Mouse (Mus musculus) monocyte, adult 2 months (primary cell): Measurements from ENCODE around the gene Gm10436.
"Not testable (repeated sequence)": the region's sequence is repeated elsewhere in the genome, so short reads cannot be mapped to it uniquely, and the experiment has no call there.

Source experiments
- DNase-seq, 2 experiments: peaks; one replicate each; pipeline ENCODE4 v3.0.0; 2022; ENCODE audit warnings: low spot score in 2 of 2, low read depth in 1 of 2

Gm10436 gene

GRCm38 (mm10) chr12:88182008-88182407, at the start of gene Gm10436:
Gene Gm10436 (minus strand): TSS chr12:88182108.
- DNase-seq, result not testable (repeated sequence)

GRCm38 (mm10) chr12:88219445-88219844, 37.5 kb upstream of the Gm10436 start:
- no peak for DNase-seq

GRCm38 (mm10) chr12:88218059-88218458, 36.2 kb upstream of the Gm10436 start:
- not testable (repeated sequence) for DNase-seq

GRCm38 (mm10) chr12:88214641-88215040, 32.7 kb upstream of the Gm10436 start:
- no peak for DNase-seq

- not testable (repeated sequence) for DNase-seq
These were observed 29.6 kb upstream of the Gm10436 start for GRCm38 (mm10) chr12:88211458-88211857.

GRCm38 (mm10) chr12:88202856-88203255, 20.9 kb upstream of the Gm10436 start:
- DNase-seq, result no peak
